Mouse (Mus musculus) C2C12 (cell line): Measurements from ENCODE around the gene Map3k14. TPM values are rescaled to one million over a fixed set of nuclear protein-coding genes. Genes with fewer than 3 reads are reported as not detected.
A peak's percentile ranks its signal among the peaks of the same experiment; 100 is the strongest.

ENCODE experiments used
- H3K27me3 ChIP-seq: one replicate; pipeline ENCODE4 v1.6.1; 2011; ENCODE audit not compliant: control insufficient read depth, insufficient read depth, insufficient read length
- H3K36me3 ChIP-seq: one replicate; pipeline ENCODE4 v1.6.1; 2011; ENCODE audit not compliant: control insufficient read depth, insufficient read depth
- H3K4me3 ChIP-seq: one replicate; pipeline ENCODE4 v1.5.1; 2011; ENCODE audit warnings: mild to moderate bottlenecking, control low read depth; ENCODE audit not compliant: poor library complexity, insufficient read depth, severe bottlenecking
- H3K79me2 ChIP-seq: one replicate; pipeline ENCODE4 v1.6.1; 2011; ENCODE audit not compliant: control insufficient read depth, insufficient read depth
- H3K79me3 ChIP-seq: one replicate; pipeline ENCODE4 v1.6.1; 2011; ENCODE audit warnings: low read depth, control low read depth
- H3ac ChIP-seq: one replicate; pipeline ENCODE3; 2011; ENCODE audit warnings: low read depth; ENCODE audit not compliant: control insufficient read depth, insufficient read length
- CEBPB ChIP-seq: IDR thresholded peaks from one replicate; pipeline ENCODE4 v1.6.1; 2011; ENCODE audit warnings: low read depth, mild to moderate bottlenecking, control low read depth, moderate library complexity
- CTCF ChIP-seq: IDR thresholded peaks from one replicate; pipeline ENCODE4 v1.5.1; 2011; ENCODE audit not compliant: control insufficient read depth, insufficient read depth, insufficient read length
- FOSL1 ChIP-seq: IDR thresholded peaks from one replicate; pipeline ENCODE4 v1.8.0; 2011; ENCODE audit warnings: mild to moderate bottlenecking, low read length; ENCODE audit not compliant: poor library complexity, insufficient read depth, severe bottlenecking
- MAX ChIP-seq: IDR thresholded peaks from one replicate; pipeline ENCODE4 v1.6.1; 2011; ENCODE audit warnings: mild to moderate bottlenecking, control low read depth
- MYOD1 ChIP-seq: IDR thresholded peaks from one replicate; pipeline ENCODE4 v1.6.1; 2011; ENCODE audit warnings: low read depth; ENCODE audit not compliant: control insufficient read depth, insufficient read length
- MYOG ChIP-seq: IDR thresholded peaks from one replicate; pipeline ENCODE4 v1.6.1; 2011; ENCODE audit not compliant: control insufficient read depth, insufficient read length; ENCODE audit errors: extremely low read depth
- USF1 ChIP-seq: IDR thresholded peaks from one replicate; pipeline ENCODE4 v1.6.1; 2011; ENCODE audit warnings: low read depth, mild to moderate bottlenecking, control low read depth, moderate library complexity
- long read RNA-seq, 2 experiments: library from polyadenylated mRNA; unstranded; transcript quantifications; one replicate each; pipeline ENCODE4 v2.0.0; 2019 to 2020
- polyA plus RNA-seq: library from polyadenylated mRNA; unstranded; fragments of >200 nt; fragmentation: generic; extraction: Trizol; gene quantifications from one replicate; pipeline ENCODE4 v1.2.1, GENCODE M21; 2012; ENCODE audit warnings: missing spikeins

The Map3k14 gene
- 9.7 TPM for polyA plus RNA-seq
- long read RNA-seq, experiment 1, partial matches to known transcripts = 0 of 3 reads
- long read RNA-seq, experiment 1, other reads (novel, unspliced or antisense) = 3 of 3 reads
- long read RNA-seq, experiment 2, full-length matches to known transcripts = 9 of 17 reads
- long read RNA-seq, experiment 2, partial matches to known transcripts = 3 of 17 reads
- long read RNA-seq, experiment 2, other reads (novel, unspliced or antisense) = 5 of 17 reads

GRCm38 (mm10) chr11:103267346-103268219 is at the start of gene Map3k14:
Gene Map3k14, minus strand, starts transcription at chr11:103267472.
- peaks cover 44% of the 10 kb centered on the region for H3K79me3 ChIP-seq
- peak within 1 kb of the TSS; percentile 72 for H3ac ChIP-seq
- TF ChIP-seq MAX (peak; percentile 23), USF1 (no peak)
- H3K79me2 ChIP-seq = peaks cover 45% of the 10 kb centered on the region
- peaks cover 14% of the 10 kb centered on the region for H3K36me3 ChIP-seq
- H3K27me3 ChIP-seq = no peaks in the 10 kb centered on the region
- peak within 1 kb of the TSS; percentile 74 for H3K4me3 ChIP-seq

GRCm38 (mm10) chr11:103315379-103315778 is 48.1 kb upstream of the Map3k14 start:
- Histone ChIP-seq H3ac (no peak overlapping the region), H3K79me3 (no peaks in the 10 kb centered on the region), H3K79me2 (no peaks in the 10 kb centered on the region), H3K4me3 (no peak overlapping the region), H3K36me3 (no peaks in the 10 kb centered on the region), H3K27me3 (no peaks in the 10 kb centered on the region)
- TF ChIP-seq CEBPB (no peak), MAX (no peak), CTCF (no peak), MYOD1 (no peak), FOSL1 (no peak), USF1 (no peak), MYOG (no peak)

DNA sequence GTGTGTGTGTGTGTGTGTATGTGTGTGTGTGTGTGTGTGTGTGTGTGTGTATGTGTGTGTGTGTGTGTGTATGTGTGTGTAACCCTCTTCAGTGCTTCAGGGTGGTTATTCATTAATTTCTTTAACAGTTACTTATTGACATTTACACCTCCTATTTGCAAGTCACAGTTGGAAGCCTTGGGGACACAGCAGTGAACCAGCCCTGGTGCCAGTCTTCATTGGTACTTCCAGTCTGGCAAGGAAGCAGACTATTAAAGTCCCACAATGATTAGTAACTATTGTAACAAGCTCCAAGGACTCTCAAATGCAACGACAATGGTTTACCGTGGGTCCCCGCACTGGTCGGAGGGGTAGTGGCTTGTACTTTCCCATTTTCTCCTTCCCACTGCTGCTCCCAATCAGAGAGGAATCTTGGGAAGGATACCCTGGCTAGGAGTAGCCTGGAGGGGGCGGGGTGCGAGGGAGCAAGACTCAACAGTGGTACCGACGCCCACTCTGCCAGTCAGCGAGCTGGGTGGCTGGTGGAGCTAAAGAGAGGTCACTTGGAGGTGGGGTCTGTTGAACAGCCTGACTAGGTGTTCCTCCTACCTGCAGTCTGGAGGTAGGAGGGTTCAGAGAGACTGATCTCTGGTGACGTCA is 47.6 kb upstream of the Map3k14 start:
- Histone ChIP-seq H3K79me3 (no peaks in the 10 kb centered on the region), H3K4me3 (no peak overlapping the region), H3ac (no peak overlapping the region), H3K36me3 (no peaks in the 10 kb centered on the region), H3K79me2 (no peaks in the 10 kb centered on the region), H3K27me3 (no peaks in the 10 kb centered on the region)
- TF ChIP-seq CEBPB (no peak), MAX (no peak), CTCF (no peak), FOSL1 (no peak)

GRCm38 (mm10) chr11:103313542-103313941 is 46.3 kb upstream of the Map3k14 start:
- no peak for TF ChIP-seq USF1
- no peak for TF ChIP-seq FOSL1
- TF ChIP-seq MAX = no peak
- no peak for TF ChIP-seq MYOG
- TF ChIP-seq CEBPB = no peak
- no peak for TF ChIP-seq CTCF
- no peak for TF ChIP-seq MYOD1
- no peaks in the 10 kb centered on the region for H3K27me3 ChIP-seq
- H3K4me3 ChIP-seq = no peak overlapping the region
- no peaks in the 10 kb centered on the region for H3K79me3 ChIP-seq
- H3K36me3 ChIP-seq = no peaks in the 10 kb centered on the region
- no peaks in the 10 kb centered on the region for H3K79me2 ChIP-seq
- no peak overlapping the region for H3ac ChIP-seq

DNA sequence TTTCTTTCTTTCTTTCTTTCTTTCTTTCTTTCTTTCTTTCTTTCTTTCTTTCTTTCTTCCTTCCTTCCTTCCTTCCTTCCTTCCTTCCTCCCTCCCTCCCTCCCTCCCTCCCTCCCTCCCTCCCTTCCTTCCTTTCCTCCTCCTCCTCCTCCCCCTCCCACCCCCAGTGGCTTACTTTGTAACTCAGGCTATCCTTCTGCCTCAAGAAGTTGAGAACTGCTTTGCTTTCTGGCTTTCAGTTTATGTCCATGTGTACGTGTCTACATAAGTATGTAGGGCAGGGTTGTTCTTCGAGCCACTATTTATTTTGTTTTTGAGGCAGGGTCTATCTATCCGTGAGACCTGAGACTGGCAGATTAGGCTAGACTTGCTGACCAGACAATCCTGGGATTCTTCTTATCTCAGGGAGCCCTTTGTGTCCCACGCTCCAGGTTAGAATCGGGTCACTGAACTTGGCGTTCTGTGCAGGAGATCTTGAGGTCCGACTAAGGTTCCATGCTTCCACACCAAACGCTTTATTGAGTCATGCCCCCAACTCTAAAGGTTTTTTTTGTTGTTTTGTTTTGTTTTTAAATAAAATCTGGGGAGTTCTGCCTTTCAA is 45.5 kb upstream of the Map3k14 start:
- H3K4me3 ChIP-seq = no peak overlapping the region
- TF ChIP-seq CEBPB (no peak), USF1 (no peak)
- H3K27me3 ChIP-seq = no peaks in the 10 kb centered on the region

More for the DNA sequence above, 45.5 kb upstream of the Map3k14 start:
- Histone ChIP-seq H3K36me3 (no peaks in the 10 kb centered on the region), H3K79me2 (no peaks in the 10 kb centered on the region), H3K79me3 (no peaks in the 10 kb centered on the region), H3ac (peak overlapping the region; percentile 63)
